Mouse (Mus musculus): ENCODE results near the gene Tcp1.

DNA sequence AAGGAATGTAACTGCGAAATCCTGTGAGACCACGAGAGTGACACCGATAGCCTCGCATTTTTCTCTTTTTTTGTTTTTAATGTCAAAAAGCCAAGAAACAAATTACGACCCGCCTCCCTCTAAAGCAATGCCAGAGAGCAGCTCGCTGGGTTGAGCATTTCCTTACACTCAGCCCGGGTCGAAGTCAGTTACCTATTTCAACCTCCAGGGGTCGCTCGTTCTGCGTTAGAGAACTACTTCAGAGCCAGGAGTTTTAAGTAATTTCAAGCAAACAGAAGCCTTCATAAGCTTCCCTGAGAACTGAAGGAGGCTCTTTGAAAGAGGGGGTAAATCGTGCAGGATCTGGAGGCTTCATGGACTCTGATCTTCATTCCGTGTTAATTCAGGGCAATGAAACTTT lies 35.3 kb upstream of the Tcp1 start:
- TF ChIP-seq CTCF (conservative IDR thresholded peaks at IDR 0.05; ENCODE audit: low read length) (peak; percentile 92), NANOG (IDR thresholded peaks at IDR 0.05; ENCODE audit: borderline replicate concordance, low read length) (no peak), POU5F1 (IDR thresholded peaks at IDR 0.05; ENCODE audit: borderline replicate concordance, low read length) (no peak)

Data from E14TG2a.4 (cell line).